Comparison of ENCODE assay signal across 24 mouse cellular contexts in genomic region chr1:186043709-186044452, GRCm38 (mm10).
DNase-seq lines count a peak whose midpoint lies in the region; ATAC-seq lines count a peak whose summit lies in the region.
"Had no signal": no experiment of that assay in that cellular context is flagged by ENCODE, and none has a peak within 500 bp of the region (broad histone marks: within the 10 kb centered on the region; RNA-seq: fewer than 3 reads in every experiment).

No protein-coding gene starts in this region.

- H3K4me2 ChIP-seq in intestine, embryonic 15.5 days (replicated peaks): no peak overlapping the region
- no peak overlapping the region for H3K4me2 ChIP-seq in intestine, embryonic 16.5 days (ENCODE audit: low read depth, low read length)
- H3K4me2 ChIP-seq in limb, embryonic 12.5 days: no peak overlapping the region; the same call in 1 of the 2 replicates
- H3K4me2 ChIP-seq in limb, embryonic 13.5 days (replicated peaks): no peak overlapping the region
- H3K4me2 ChIP-seq in midbrain, embryonic 15.5 days: no peak overlapping the region
- H3K4me2 ChIP-seq: embryonic facial prominence, embryonic 15.5 days; hindbrain, embryonic 14.5 days; midbrain, embryonic 12.5 days had no signal

- H3K9ac ChIP-seq in intestine, embryonic 15.5 days: no peak overlapping the region
- H3K9ac ChIP-seq in intestine, embryonic 16.5 days (ENCODE audit: low read depth, low read length): no peak overlapping the region
- H3K9ac ChIP-seq in limb, embryonic 12.5 days (replicated peaks): no peak overlapping the region
- no peak overlapping the region for H3K9ac ChIP-seq in limb, embryonic 13.5 days
- no peak overlapping the region for H3K9ac ChIP-seq in midbrain, embryonic 15.5 days
- H3K9ac ChIP-seq: embryonic facial prominence, embryonic 15.5 days; hindbrain, embryonic 14.5 days; midbrain, embryonic 12.5 days had no signal

- 74% methylated on average over 11 of the region's 11 CpGs for WGBS in intestine, embryonic 15.5 days
- WGBS in intestine, embryonic 16.5 days: 74% methylated on average over 11 of the region's 11 CpGs
- 57% methylated on average over 11 of the region's 11 CpGs for WGBS in limb, embryonic 12.5 days
- 86% methylated on average over 11 of the region's 11 CpGs for WGBS in limb, embryonic 10.5 days
- 41% methylated on average over 11 of the region's 11 CpGs for WGBS in limb, embryonic 13.5 days
- WGBS in midbrain, embryonic 15.5 days: 85% methylated on average over 11 of the region's 11 CpGs

- no peaks in the 10 kb centered on the region for H3K9me3 ChIP-seq in intestine, embryonic 15.5 days
- no peaks in the 10 kb centered on the region for H3K9me3 ChIP-seq in intestine, embryonic 16.5 days (ENCODE audit: control insufficient read depth, low read length)
- H3K9me3 ChIP-seq in limb, embryonic 12.5 days: no peaks in the 10 kb centered on the region
- no peaks in the 10 kb centered on the region for H3K9me3 ChIP-seq in limb, embryonic 10.5 days (replicated peaks)
- no peaks in the 10 kb centered on the region for H3K9me3 ChIP-seq in limb, embryonic 13.5 days
- no peaks in the 10 kb centered on the region for H3K9me3 ChIP-seq in midbrain, embryonic 15.5 days
- H3K9me3 ChIP-seq: embryonic facial prominence, embryonic 15.5 days; midbrain, embryonic 12.5 days had no signal

- H3K36me3 ChIP-seq in intestine, embryonic 15.5 days: no peaks in the 10 kb centered on the region
- no peaks in the 10 kb centered on the region for H3K36me3 ChIP-seq in intestine, embryonic 16.5 days (ENCODE audit: control insufficient read depth, insufficient read depth, low read length)
- H3K36me3 ChIP-seq in limb, embryonic 12.5 days: no peaks in the 10 kb centered on the region
- no peaks in the 10 kb centered on the region for H3K36me3 ChIP-seq in limb, embryonic 10.5 days
- no peaks in the 10 kb centered on the region for H3K36me3 ChIP-seq in limb, embryonic 13.5 days
- no peaks in the 10 kb centered on the region for H3K36me3 ChIP-seq in midbrain, embryonic 15.5 days (replicated peaks)
- H3K36me3 ChIP-seq: embryonic facial prominence, embryonic 15.5 days; G1E; midbrain, embryonic 12.5 days had no signal

- no peak for DNase-seq in limb, embryonic 10.5 days (ENCODE audit: low spot score)
- peak; percentile 16 for DNase-seq in adipocyte (ENCODE audit: low spot score)
- DNase-seq in embryo, embryonic 11 days: no peak
- DNase-seq: adrenal gland, postnatal 10 days; B cell, adult 2 months; cerebellum, adult 9-10 months; gastrocnemius, postnatal 25 days; kidney, postnatal 14 days; right cerebral cortex, postnatal 14 days; thymus, adult 2 months; thymus, postnatal 4 days had no signal

- H3K27me3 ChIP-seq in intestine, embryonic 15.5 days (replicated peaks): no peaks in the 10 kb centered on the region
- H3K27me3 ChIP-seq in intestine, embryonic 16.5 days (replicated peaks; ENCODE audit: control insufficient read depth, insufficient read depth, low read length): no peaks in the 10 kb centered on the region
- no peaks in the 10 kb centered on the region for H3K27me3 ChIP-seq in limb, embryonic 12.5 days
- no peaks in the 10 kb centered on the region for H3K27me3 ChIP-seq in limb, embryonic 10.5 days (ENCODE audit: low read depth, poor library complexity, severe bottlenecking)
- H3K27me3 ChIP-seq in limb, embryonic 13.5 days: no peaks in the 10 kb centered on the region
- no peaks in the 10 kb centered on the region for H3K27me3 ChIP-seq in midbrain, embryonic 15.5 days (replicated peaks)
- H3K27me3 ChIP-seq: CH12.LX; embryonic facial prominence, embryonic 15.5 days; midbrain, embryonic 12.5 days had no signal

- no peaks in the 10 kb centered on the region for H3K4me1 ChIP-seq in intestine, embryonic 15.5 days (replicated peaks)
- no peaks in the 10 kb centered on the region for H3K4me1 ChIP-seq in intestine, embryonic 16.5 days (ENCODE audit: control insufficient read depth, insufficient read depth, low read length)
- H3K4me1 ChIP-seq in limb, embryonic 12.5 days (replicated peaks): peaks cover 28% of the 10 kb centered on the region
- H3K4me1 ChIP-seq in limb, embryonic 10.5 days: no peaks in the 10 kb centered on the region
- H3K4me1 ChIP-seq in limb, embryonic 13.5 days: peaks cover 31% of the 10 kb centered on the region
- H3K4me1 ChIP-seq in midbrain, embryonic 15.5 days: no peaks in the 10 kb centered on the region
- H3K4me1 ChIP-seq: embryonic facial prominence, embryonic 15.5 days; midbrain, embryonic 12.5 days had no signal

- H3K27ac ChIP-seq in intestine, embryonic 15.5 days: no peak overlapping the region
- no peak overlapping the region for H3K27ac ChIP-seq in intestine, embryonic 16.5 days (ENCODE audit: low read length)
- H3K27ac ChIP-seq in limb, embryonic 12.5 days: peak overlapping the region; percentile 72
- no peak overlapping the region for H3K27ac ChIP-seq in limb, embryonic 10.5 days
- H3K27ac ChIP-seq in limb, embryonic 13.5 days: peak overlapping the region; percentile 39; the same call in 1 of the 2 replicates
- no peak overlapping the region for H3K27ac ChIP-seq in midbrain, embryonic 15.5 days
- H3K27ac ChIP-seq: embryonic facial prominence, embryonic 15.5 days; hindbrain, embryonic 14.5 days; midbrain, embryonic 12.5 days; stomach, postnatal 0 days had no signal

- no peak overlapping the region for H3K4me3 ChIP-seq in intestine, embryonic 15.5 days (replicated peaks)
- no peak overlapping the region for H3K4me3 ChIP-seq in intestine, embryonic 16.5 days (ENCODE audit: low read length)
- no peak overlapping the region for H3K4me3 ChIP-seq in limb, embryonic 12.5 days (replicated peaks)
- no peak overlapping the region for H3K4me3 ChIP-seq in limb, embryonic 10.5 days
- no peak overlapping the region for H3K4me3 ChIP-seq in limb, embryonic 13.5 days
- H3K4me3 ChIP-seq in midbrain, embryonic 15.5 days: no peak overlapping the region
- H3K4me3 ChIP-seq: embryonic facial prominence, embryonic 15.5 days; midbrain, embryonic 12.5 days had no signal

- ATAC-seq in intestine, embryonic 15.5 days: 0 out of 2 replicates have a peak, but pooled peaks have one; percentile 17
- no peak; the same call in 1 of the 2 replicates for ATAC-seq in intestine, embryonic 16.5 days
- peak; percentile 59; the same call in 1 of the 2 replicates for ATAC-seq in limb, embryonic 12.5 days (ENCODE audit: insufficient number of reproducible peaks, insufficient read depth, low FRiP score, low TSS enrichment, low read depth)
- peak; percentile 44; the same call in 1 of the 2 replicates for ATAC-seq in limb, embryonic 13.5 days (ENCODE audit: low FRiP score, low read depth)
- ATAC-seq in midbrain, embryonic 15.5 days (replicated peaks): no peak
- ATAC-seq: activated CD4-positive, CD25-positive, alpha-beta regulatory T cell, adult 4 months; inflammation-experienced regulatory T-cells, adult 6 months had no signal

Comparison
In these comparisons a context has a peak if more than half of its experiments do, and no peak if none do; other contexts are left out.
1. ATAC-seq: peak in intestine, embryonic 15.5 days (single experiment), limb, embryonic 12.5 days (single experiment) and limb, embryonic 13.5 days (single experiment); none in intestine, embryonic 16.5 days (single experiment) and midbrain, embryonic 15.5 days (single experiment).
2. H3K27ac ChIP-seq: peak in limb, embryonic 12.5 days (single experiment) and limb, embryonic 13.5 days (single experiment); none in intestine, embryonic 15.5 days (single experiment), intestine, embryonic 16.5 days (single experiment), limb, embryonic 10.5 days (single experiment) and midbrain, embryonic 15.5 days (single experiment).